Mouse (Mus musculus) limb, embryonic 14.5 days (tissue): Measurements from ENCODE around the gene Ccr7. TPM values are rescaled to one million over a fixed set of nuclear protein-coding genes. Genes with fewer than 3 reads are reported as not detected.

Experiments
- ATAC-seq: fragments of 200-750 bp; cut with Nextera tagmentation; 2 replicates; pipeline ENCODE4 v1.8.0; 2017; ENCODE audit warnings: low read depth, moderate number of reproducible peaks, moderate TSS enrichment; ENCODE audit not compliant: low FRiP score
- DNase-seq: peaks from one replicate; pipeline ENCODE4 v3.0.0-alpha.2; 2015; ENCODE audit warnings: low spot score
- H3K27ac ChIP-seq: fragments of 300-500 bp; sonication (generic); replicated peaks from 2 replicates; pipeline ENCODE4 v1.5.1; 2014; ENCODE audit warnings: low read depth, mild to moderate bottlenecking, low read length, moderate library complexity, mixed read lengths
- H3K27me3 ChIP-seq: fragments of 300-500 bp; sonication (generic); 2 replicates; pipeline ENCODE4 v1.6.1; 2014; ENCODE audit warnings: low read length, mixed read lengths; ENCODE audit not compliant: control insufficient read depth, insufficient read depth
- H3K36me3 ChIP-seq: fragments of 300-500 bp; sonication (generic); 2 replicates; pipeline ENCODE4 v1.6.1; 2014; ENCODE audit warnings: mild to moderate bottlenecking, low read length, moderate library complexity, mixed read lengths; ENCODE audit not compliant: control insufficient read depth, insufficient read depth
- H3K4me1 ChIP-seq: fragments of 300-500 bp; sonication (generic); 2 replicates; pipeline ENCODE4 v1.6.1; 2014; ENCODE audit warnings: antibody characterized with exemption, low read length, mixed read lengths; ENCODE audit not compliant: control insufficient read depth, insufficient read depth
- H3K4me2 ChIP-seq: fragments of 300-500 bp; sonication (generic); replicated peaks from 2 replicates; pipeline ENCODE4 v1.6.1; 2014; ENCODE audit warnings: low read depth, mild to moderate bottlenecking, low read length, moderate library complexity; ENCODE audit not compliant: severe bottlenecking
- H3K4me3 ChIP-seq: fragments of 300-500 bp; sonication (generic); replicated peaks from 2 replicates; pipeline ENCODE4 v1.5.1; 2014; ENCODE audit warnings: low read length
- H3K9ac ChIP-seq: fragments of 300-500 bp; sonication (generic); 2 replicates; pipeline ENCODE4 v1.6.1; 2014; ENCODE audit warnings: mild to moderate bottlenecking, low read depth, low read length, moderate library complexity; ENCODE audit not compliant: severe bottlenecking
- H3K9me3 ChIP-seq: fragments of 300-500 bp; sonication (generic); 2 replicates; pipeline ENCODE4 v1.6.1; 2016; ENCODE audit warnings: low read length; ENCODE audit not compliant: control insufficient read depth
- POLR2A ChIP-seq: fragments of 200-500 bp; IDR thresholded peaks from 2 replicates; pipeline ENCODE4 v1.8.0; 2012; ENCODE audit warnings: inconsistent platforms, mild to moderate bottlenecking, moderate library complexity, borderline replicate concordance; ENCODE audit not compliant: insufficient read depth, insufficient read length; ENCODE audit errors: extremely low read depth
- WGBS: fragments of 180-500 bp; shearing (Covaris S2); extraction: QIAGEN DNeasy Blood & Tissue Kit; methylation state at CpG from one replicate; pipeline ENCODE4 v1.1.7; 2014; 5-methylcytosine and 5-hydroxymethylcytosine counted together
- polyA plus RNA-seq, 2 experiments: library from polyadenylated mRNA; depleted of rRNA in 1 of 2; stranded (reverse) in 1 of 2; unstranded in 1 of 2; fragments of >200 nt; fragmentation: Nextera tagmentation in 1 of 2; extraction: Ambion mirVana in 1 of 2; gene quantifications; 2 replicates each; pipeline versions ENCODE4 v1.2.1 to v1.2.3; 2012 to 2014

Ccr7 gene
- polyA plus RNA-seq, 2 experiments, result 0.65 to 0.94 TPM

GRCm38 (mm10) chr11:99143123-99144082, 11.5 kb downstream of the Ccr7 start:
- DNase-seq, result no peak

DNA sequence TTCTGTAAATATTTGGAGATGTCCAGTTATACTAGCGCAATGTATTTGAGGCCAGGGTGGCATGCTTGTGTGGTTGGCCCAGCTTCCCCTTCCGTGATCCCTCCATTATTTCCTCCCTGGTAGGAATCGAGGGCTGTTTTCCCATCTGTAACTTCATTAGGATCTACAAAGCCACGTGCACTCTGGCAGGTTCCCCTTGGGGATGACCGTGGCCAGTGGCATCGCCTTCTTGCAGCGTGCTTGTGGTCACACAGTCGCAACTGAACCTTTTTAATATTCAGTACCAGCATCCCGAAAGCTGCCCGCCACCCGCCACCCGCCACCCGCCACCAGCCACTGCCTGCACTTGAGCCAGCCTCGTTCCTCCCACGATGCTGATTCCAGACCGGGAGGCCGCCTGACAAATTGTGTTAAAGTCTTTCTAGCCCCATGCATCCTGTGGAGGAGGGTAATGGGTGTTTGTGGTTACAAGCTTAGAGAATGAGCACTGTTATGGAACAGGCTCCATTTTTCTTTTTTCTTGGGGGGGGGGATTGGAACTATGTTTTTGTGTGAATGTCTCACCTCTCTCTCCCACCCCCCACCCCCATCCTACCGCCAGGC, 12.3 kb downstream of the Ccr7 start:
- ATAC-seq (no peak), DNase-seq (no peak)
- peaks cover 44% of the 10 kb centered on the region for H3K4me1 ChIP-seq
- no peaks in the 10 kb centered on the region for H3K27me3 ChIP-seq
- no peak overlapping the region for H3K4me2 ChIP-seq
- 60% methylated on average over 18 of the region's 18 CpGs for WGBS
- 0 out of 2 replicates have a peak overlapping the region, but pooled peaks have one; percentile 21 for H3K27ac ChIP-seq
- no peaks in the 10 kb centered on the region for H3K36me3 ChIP-seq
- TF ChIP-seq POLR2A, result no peak
- no peak overlapping the region for H3K9ac ChIP-seq
- no peaks in the 10 kb centered on the region for H3K9me3 ChIP-seq
- H3K4me3 ChIP-seq, result no peak overlapping the region

More at GRCm38 (mm10) chr11:99143123-99144082, 11.5 kb downstream of the Ccr7 start:
- TF ChIP-seq POLR2A, result no peak
- no peaks in the 10 kb centered on the region for H3K27me3 ChIP-seq
- no peak overlapping the region for H3K4me3 ChIP-seq
- 63% methylated on average over 16 of the region's 16 CpGs for WGBS
- H3K36me3 ChIP-seq, result no peaks in the 10 kb centered on the region
- no peak overlapping the region for H3K27ac ChIP-seq
- no peak for ATAC-seq
- peaks cover 52% of the 10 kb centered on the region for H3K4me1 ChIP-seq
- no peak overlapping the region for H3K9ac ChIP-seq
- H3K9me3 ChIP-seq, result no peaks in the 10 kb centered on the region
- no peak overlapping the region for H3K4me2 ChIP-seq

- WGBS, result 83% methylated on average over 5 of the region's 6 CpGs
- no peak for ATAC-seq
- no peaks in the 10 kb centered on the region for H3K27me3 ChIP-seq
- H3K4me3 ChIP-seq, result no peak overlapping the region
- no peak for TF ChIP-seq POLR2A
- DNase-seq, result no peak
- peaks cover 39% of the 10 kb centered on the region for H3K4me1 ChIP-seq
- H3K9me3 ChIP-seq, result no peaks in the 10 kb centered on the region
- no peak overlapping the region for H3K27ac ChIP-seq
- H3K4me2 ChIP-seq, result no peak overlapping the region
- H3K9ac ChIP-seq, result no peak overlapping the region
- H3K36me3 ChIP-seq, result no peaks in the 10 kb centered on the region
Measured at GRCm38 (mm10) chr11:99142046-99142445, 12.8 kb downstream of the Ccr7 start.

DNA sequence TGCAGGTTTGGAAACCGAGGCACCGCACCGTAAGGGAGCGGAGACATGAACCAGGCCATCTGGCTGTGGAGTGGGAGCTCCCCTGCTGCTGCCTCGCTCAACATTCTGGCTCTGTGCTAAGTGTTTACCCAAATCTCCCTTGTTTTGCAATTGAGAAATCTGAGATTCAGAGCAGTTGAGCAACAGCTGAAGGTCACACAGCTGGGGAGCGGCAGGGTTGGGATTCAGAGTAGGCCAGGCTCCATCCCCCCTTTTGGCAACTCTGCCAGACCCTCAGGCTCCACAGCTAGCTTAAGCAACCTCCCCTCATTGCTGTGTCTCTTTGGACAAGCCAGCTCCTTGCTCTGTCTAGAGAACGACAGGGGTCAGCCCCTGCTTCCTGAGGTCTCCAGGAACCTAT, 13.3 kb downstream of the Ccr7 start:
- Histone ChIP-seq H3K4me3 (no peak overlapping the region), H3K9me3 (no peaks in the 10 kb centered on the region), H3K4me1 (peaks cover 38% of the 10 kb centered on the region), H3K9ac (no peak overlapping the region), H3K4me2 (no peak overlapping the region), H3K27me3 (no peaks in the 10 kb centered on the region), H3K27ac (no peak overlapping the region), H3K36me3 (no peaks in the 10 kb centered on the region)
- ATAC-seq (no peak), DNase-seq (no peak)
- 61% methylated on average over 7 of the region's 7 CpGs for WGBS
- no peak for TF ChIP-seq POLR2A

DNA sequence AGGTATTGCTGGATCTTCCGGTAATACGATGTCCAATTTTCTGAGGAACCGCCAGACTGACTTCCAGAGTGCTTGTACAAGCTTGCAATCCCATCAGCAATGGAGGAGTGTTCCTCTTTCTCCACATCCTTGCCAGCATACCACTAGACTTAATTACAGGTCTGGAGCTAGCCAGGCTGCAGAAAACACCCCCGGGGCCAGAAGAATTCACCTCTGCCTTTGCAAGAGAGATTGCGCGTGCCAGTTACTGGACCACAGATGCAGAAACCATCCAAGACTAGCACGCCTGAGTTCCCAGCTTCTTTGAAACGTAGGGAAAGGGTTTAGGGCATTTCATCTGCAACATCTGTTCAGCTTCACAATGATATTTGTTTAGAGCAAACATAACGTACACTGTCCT, 15.9 kb downstream of the Ccr7 start:
- Histone ChIP-seq H3K36me3 (no peaks in the 10 kb centered on the region), H3K4me3 (no peak overlapping the region), H3K27ac (0 out of 2 replicates have a peak overlapping the region, but pooled peaks have one; percentile 1), H3K9ac (no peak overlapping the region), H3K4me1 (peaks cover 45% of the 10 kb centered on the region), H3K9me3 (no peaks in the 10 kb centered on the region), H3K4me2 (no peak overlapping the region), H3K27me3 (no peaks in the 10 kb centered on the region)
- DNase-seq (no peak), ATAC-seq (no peak)
- TF ChIP-seq POLR2A, result no peak
- 51% methylated on average over 9 of the region's 9 CpGs for WGBS
